Mouse (Mus musculus) E14TG2a.4 (cell line): Measurements from ENCODE around the gene Fcor.

ENCODE experiments used
- CTCF ChIP-seq: conservative IDR thresholded peaks from 2 replicates; pipeline ENCODE4 v1.5.1; 2014; ENCODE audit warnings: low read length
- POU5F1 ChIP-seq: IDR thresholded peaks from 2 replicates; pipeline ENCODE4 v1.6.1; 2014; ENCODE audit warnings: low read length, borderline replicate concordance

DNA sequence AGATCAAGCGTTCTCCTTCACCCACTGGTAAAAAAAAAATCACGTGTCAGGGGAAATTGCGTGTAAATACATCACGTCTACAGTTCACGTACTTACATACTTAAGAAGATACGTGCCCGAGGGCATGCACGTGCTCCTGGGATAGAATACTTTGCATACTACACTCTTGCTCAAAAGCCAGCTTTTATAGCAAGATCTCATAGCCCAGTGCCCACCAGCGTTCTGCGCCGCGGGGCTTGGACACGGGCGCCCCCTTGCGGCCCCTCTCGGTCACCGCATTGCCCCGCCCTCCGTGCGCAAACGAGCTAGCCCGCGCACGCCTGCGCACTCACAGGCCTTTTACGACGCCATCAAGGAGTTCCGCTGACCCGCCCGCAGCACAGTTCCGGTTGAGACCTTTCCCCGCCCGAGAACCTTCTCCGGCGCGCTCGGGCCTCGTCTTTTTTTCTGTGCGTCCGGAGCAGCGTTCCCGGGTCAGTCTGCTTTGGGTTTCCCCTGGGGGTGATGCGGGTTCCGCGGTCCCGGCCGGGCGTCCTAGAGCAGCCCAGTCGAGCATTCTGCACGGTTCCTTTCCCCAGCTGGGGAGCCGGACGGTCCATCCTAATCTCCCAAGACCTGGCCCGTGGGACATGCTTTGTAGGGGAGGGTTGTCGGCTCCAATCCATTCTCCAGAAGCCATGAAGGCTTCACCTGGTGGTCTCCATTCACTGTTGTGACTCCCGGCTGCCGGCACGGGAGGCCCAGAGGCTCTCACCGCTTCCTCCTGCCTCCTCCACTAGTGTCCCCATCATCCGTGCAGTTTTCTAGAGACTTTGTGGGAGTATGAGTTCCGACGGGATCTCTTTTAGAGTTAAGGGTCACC is 4.2 kb upstream of the Fcor start, which contains the start of gene Trappc5:
- TF ChIP-seq CTCF (no peak), POU5F1 (no peak)
